Mouse (Mus musculus) heart, adult 2 months (tissue): ENCODE measurements around the gene Nrxn3.
A peak's percentile ranks its signal among the peaks of the same experiment; 100 is the strongest.

ENCODE experiments used
- CTCF ChIP-seq: fragments of 200-600 bp; IDR thresholded peaks from 2 replicates; pipeline ENCODE4 v1.8.1; 2022; ENCODE audit warnings: antibody characterized with exemption, mild to moderate bottlenecking, moderate library complexity
- EP300 ChIP-seq: fragments of 200-500 bp; IDR thresholded peaks from 2 replicates; pipeline ENCODE4 v1.6.1; 2011; ENCODE audit warnings: low read depth, low read length, control low read depth; ENCODE audit not compliant: insufficient read depth
- POLR2A ChIP-seq: fragments of 200-500 bp; IDR thresholded peaks from 2 replicates; pipeline ENCODE4 v1.6.1; 2011; ENCODE audit warnings: mild to moderate bottlenecking, low read depth, low read length, control low read depth; ENCODE audit not compliant: insufficient read depth

DNA sequence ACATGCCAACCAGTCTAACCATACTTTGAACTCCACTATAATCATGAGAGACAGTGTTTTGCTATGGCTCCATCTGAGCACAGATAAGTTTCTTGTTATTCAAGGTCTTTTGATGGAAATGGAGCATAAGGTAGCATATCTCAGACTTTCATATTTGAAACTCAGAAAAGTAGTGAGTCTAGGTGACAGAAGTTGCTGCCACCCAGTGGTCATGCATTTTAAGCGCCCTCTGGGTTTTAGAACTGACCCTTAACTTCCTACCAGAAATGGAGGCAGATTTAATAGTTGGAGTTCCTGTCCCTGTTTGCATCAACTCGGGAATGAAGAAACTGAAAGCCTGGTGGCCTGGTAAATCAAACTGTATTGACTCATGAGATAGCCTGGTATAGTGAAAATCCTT lies 488.9 kb downstream of the Nrxn3 start:
- TF ChIP-seq POLR2A (no peak), CTCF (peak; percentile 46), EP300 (no peak)
